Mouse (Mus musculus) CH12.LX (cell line): Measurements from ENCODE around the gene Selenoi.

Source experiments
- CTCF ChIP-seq, 2 experiments: IDR thresholded peaks in 1 of 2; conservative IDR thresholded peaks in 1 of 2; 2 replicates each; pipeline ENCODE4 v1.5.1; 2011 to 2012; ENCODE audit warnings: low read depth in 2 of 2, low read length in 2 of 2, improper control_type of control experiment in 1 of 2, inconsistent platforms in 1 of 2, mild to moderate bottlenecking in 1 of 2, moderate library complexity in 1 of 2
- EP300 ChIP-seq: IDR thresholded peaks from 2 replicates; pipeline ENCODE4 v1.6.1; 2011; ENCODE audit warnings: low read length, improper control_type of control experiment
- GABPA ChIP-seq: IDR thresholded peaks from 2 replicates; pipeline ENCODE4 v1.6.1; 2012; ENCODE audit warnings: low read depth, low read length, improper control_type of control experiment, inconsistent platforms; ENCODE audit not compliant: insufficient replicate concordance
- POLR2A ChIP-seq: IDR thresholded peaks from 2 replicates; pipeline ENCODE4 v1.6.1; 2011; ENCODE audit warnings: low read depth, mild to moderate bottlenecking, improper control_type of control experiment, low read length
- TCF12 ChIP-seq: IDR thresholded peaks from 2 replicates; pipeline ENCODE4 v1.6.1; 2014; ENCODE audit warnings: low read depth, mild to moderate bottlenecking, inconsistent platforms, low read length, improper control_type of control experiment
- USF1 ChIP-seq: IDR thresholded peaks from 2 replicates; pipeline ENCODE4 v1.6.1; 2014; ENCODE audit warnings: low read depth, mild to moderate bottlenecking, inconsistent platforms, low read length, improper control_type of control experiment
- ZMIZ1 ChIP-seq: IDR thresholded peaks from 2 replicates; pipeline ENCODE4 v1.6.1; 2012; ENCODE audit warnings: low read depth, mild to moderate bottlenecking, inconsistent platforms, low read length, improper control_type of control experiment

DNA sequence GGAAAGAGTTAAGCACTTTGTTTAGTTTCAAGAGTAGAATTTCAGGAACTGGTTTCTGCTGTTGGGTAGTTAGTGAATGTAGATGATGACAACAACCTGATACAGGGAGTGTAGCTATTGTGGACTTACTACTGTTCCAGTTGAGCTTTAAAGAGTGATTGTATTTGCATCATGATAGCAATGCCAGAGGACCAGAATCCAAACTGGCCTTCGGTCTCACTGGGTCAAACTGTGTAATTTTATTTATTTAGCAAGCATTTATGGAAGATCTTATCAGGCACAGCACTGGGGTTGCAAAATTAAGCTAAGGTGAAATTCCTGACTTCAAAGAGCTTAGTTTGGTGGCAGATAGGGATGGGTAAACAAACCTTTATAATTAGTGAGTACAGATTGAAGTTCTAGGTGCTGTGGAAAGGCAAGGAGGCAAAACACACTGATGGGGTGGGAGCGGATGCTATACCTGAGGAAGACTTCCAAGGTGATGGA is 3.3 kb downstream of the Selenoi start:
- TF ChIP-seq GABPA: no peak
- TF ChIP-seq POLR2A: no peak
- TF ChIP-seq CTCF (conservative IDR thresholded peaks at IDR 0.05 in 1 of 2, IDR thresholded peaks at IDR 0.05 in 1 of 2; ENCODE audit: low read depth in 2 of 2, low read length in 2 of 2): no peak
- TF ChIP-seq TCF12: no peak
- no peak for TF ChIP-seq USF1
- TF ChIP-seq ZMIZ1: no peak
- TF ChIP-seq EP300: no peak
